Mouse (Mus musculus) kidney, postnatal 0 days (tissue): ENCODE results near the gene Mpig6b. TPM values are rescaled to one million over a fixed set of nuclear protein-coding genes. Genes with fewer than 3 reads are reported as not detected.

ENCODE experiments used
- ATAC-seq: fragments of 200-750 bp; cut with Nextera tagmentation; replicated peaks from 2 replicates; pipeline ENCODE4 v1.8.0; 2017; ENCODE audit warnings: low read depth, moderate number of reproducible peaks, moderate TSS enrichment, moderate library complexity; ENCODE audit not compliant: low FRiP score
- DNase-seq: peaks from one replicate; pipeline ENCODE4 v3.0.0-alpha.2; 2016; ENCODE audit warnings: low spot score
- H3K27ac ChIP-seq: fragments of 300-500 bp; sonication (generic); 2 replicates; pipeline ENCODE4 v1.5.1; 2014; ENCODE audit warnings: mild to moderate bottlenecking
- H3K27me3 ChIP-seq: fragments of 300-500 bp; sonication (generic); 2 replicates; pipeline ENCODE4 v1.6.1; 2014; ENCODE audit warnings: low read length, mixed read lengths; ENCODE audit not compliant: insufficient read depth
- H3K36me3 ChIP-seq: fragments of 300-500 bp; sonication (generic); 2 replicates; pipeline ENCODE4 v1.6.1; 2014; ENCODE audit warnings: low read length, mixed read lengths; ENCODE audit not compliant: insufficient read depth
- H3K4me1 ChIP-seq: fragments of 300-500 bp; sonication (generic); replicated peaks from 2 replicates; pipeline ENCODE4 v1.6.1; 2014; ENCODE audit warnings: antibody characterized with exemption, low read length, mixed read lengths; ENCODE audit not compliant: insufficient read depth
- H3K4me2 ChIP-seq: fragments of 300-500 bp; sonication (generic); 2 replicates; pipeline ENCODE4 v1.6.1; 2014; ENCODE audit warnings: mild to moderate bottlenecking, low read length, moderate library complexity, mixed read lengths
- H3K4me3 ChIP-seq: fragments of 300-500 bp; sonication (generic); replicated peaks from 2 replicates; pipeline ENCODE4 v1.5.1; 2014; ENCODE audit warnings: low read depth, low read length
- H3K9ac ChIP-seq: fragments of 300-500 bp; sonication (generic); 2 replicates; pipeline ENCODE4 v1.6.1; 2014; ENCODE audit warnings: low read depth, low read length
- H3K9me3 ChIP-seq: fragments of 300-500 bp; sonication (generic); replicated peaks from 2 replicates; pipeline ENCODE4 v1.6.1; 2016; ENCODE audit warnings: low read length, inconsistent platforms, mixed read lengths
- CTCF ChIP-seq: IDR thresholded peaks from 2 replicates; pipeline ENCODE4 v1.5.1; 2016; ENCODE audit warnings: antibody characterized with exemption, low read depth, mild to moderate bottlenecking, moderate library complexity
- WGBS: fragments of 180-500 bp; shearing (Covaris S2); extraction: QIAGEN DNeasy Blood & Tissue Kit; methylation state at CpG from one replicate; pipeline ENCODE4 v1.1.7; 2014; 5-methylcytosine and 5-hydroxymethylcytosine counted together
- polyA plus RNA-seq: library from polyadenylated mRNA; unstranded; fragments of >200 nt; fragmentation: Nextera tagmentation; extraction: Ambion mirVana; gene quantifications from 2 replicates; pipeline ENCODE4 v1.2.1, GENCODE M21; 2015

Gene Mpig6b
- polyA plus RNA-seq, 1 experiment from 2014 or later: 0.36 TPM

GRCm38 (mm10) chr17:35026206-35026605 is 39.8 kb downstream of the Mpig6b start:
- Histone ChIP-seq H3K27ac (no peak overlapping the region), H3K4me1 (no peaks in the 10 kb centered on the region), H3K4me3 (no peak overlapping the region), H3K9me3 (no peaks in the 10 kb centered on the region), H3K36me3 (no peaks in the 10 kb centered on the region), H3K27me3 (no peaks in the 10 kb centered on the region), H3K4me2 (no peak overlapping the region), H3K9ac (no peak overlapping the region)
- TF ChIP-seq CTCF: no peak
- no peak for ATAC-seq
- DNase-seq: no peak
- 53% methylated on average over 5 of the region's 5 CpGs for WGBS

- no peaks in the 10 kb centered on the region for H3K4me1 ChIP-seq
- no peaks in the 10 kb centered on the region for H3K9me3 ChIP-seq
- DNase-seq (no peak), ATAC-seq (no peak)
- no peak overlapping the region for H3K4me2 ChIP-seq
- no peak overlapping the region for H3K27ac ChIP-seq
- no peak overlapping the region for H3K9ac ChIP-seq
- no peaks in the 10 kb centered on the region for H3K27me3 ChIP-seq
- no peak overlapping the region for H3K4me3 ChIP-seq
- 54% methylated on average over 7 of the region's 10 CpGs for WGBS
- H3K36me3 ChIP-seq: no peaks in the 10 kb centered on the region
- no peak for TF ChIP-seq CTCF
Measured at GRCm38 (mm10) chr17:35024691-35025488, 41.1 kb downstream of the Mpig6b start.

- DNase-seq: no peak
- H3K27ac ChIP-seq: no peak overlapping the region
- no peaks in the 10 kb centered on the region for H3K36me3 ChIP-seq
- H3K27me3 ChIP-seq: no peaks in the 10 kb centered on the region
- ATAC-seq: no peak
- no peak overlapping the region for H3K4me3 ChIP-seq
- no peak for TF ChIP-seq CTCF
- H3K4me2 ChIP-seq: no peak overlapping the region
- H3K4me1 ChIP-seq: no peaks in the 10 kb centered on the region
- H3K9ac ChIP-seq: no peak overlapping the region
- no peaks in the 10 kb centered on the region for H3K9me3 ChIP-seq
- WGBS: 62% methylated on average over 13 of the region's 13 CpGs
Measured at GRCm38 (mm10) chr17:35024261-35024660, 41.7 kb downstream of the Mpig6b start.

GRCm38 (mm10) chr17:35023756-35024155 is 42.2 kb downstream of the Mpig6b start:
- Histone ChIP-seq H3K9ac (no peak overlapping the region), H3K9me3 (no peaks in the 10 kb centered on the region), H3K27me3 (no peaks in the 10 kb centered on the region), H3K4me1 (no peaks in the 10 kb centered on the region), H3K36me3 (no peaks in the 10 kb centered on the region), H3K4me3 (no peak overlapping the region), H3K27ac (no peak overlapping the region), H3K4me2 (no peak overlapping the region)
- no peak for TF ChIP-seq CTCF
- WGBS: 74% methylated on average over 4 of the region's 4 CpGs
- ATAC-seq (no peak), DNase-seq (no peak)

GRCm38 (mm10) chr17:35023221-35023620 is 42.8 kb downstream of the Mpig6b start:
- TF ChIP-seq CTCF: no peak
- ATAC-seq (no peak), DNase-seq (no peak)
- no peak overlapping the region for H3K27ac ChIP-seq
- no peaks in the 10 kb centered on the region for H3K27me3 ChIP-seq
- H3K4me2 ChIP-seq: no peak overlapping the region
- WGBS: 82% methylated on average over 5 of the region's 5 CpGs
- no peaks in the 10 kb centered on the region for H3K4me1 ChIP-seq
- no peak overlapping the region for H3K4me3 ChIP-seq
- H3K9me3 ChIP-seq: no peaks in the 10 kb centered on the region
- H3K36me3 ChIP-seq: no peaks in the 10 kb centered on the region
- H3K9ac ChIP-seq: no peak overlapping the region

GRCm38 (mm10) chr17:35022541-35023060 is 43.4 kb downstream of the Mpig6b start:
- H3K27me3 ChIP-seq: no peaks in the 10 kb centered on the region
- H3K4me2 ChIP-seq: no peak overlapping the region
- H3K9ac ChIP-seq: no peak overlapping the region
- TF ChIP-seq CTCF: no peak
- no peaks in the 10 kb centered on the region for H3K9me3 ChIP-seq
- no peak overlapping the region for H3K4me3 ChIP-seq
- 0 out of 2 replicates have a peak overlapping the region, but pooled peaks have one; percentile 71 for H3K27ac ChIP-seq
- no peak for ATAC-seq
- 94% methylated on average over 8 of the region's 8 CpGs for WGBS
- H3K36me3 ChIP-seq: no peaks in the 10 kb centered on the region
- DNase-seq: no peak
- H3K4me1 ChIP-seq: no peaks in the 10 kb centered on the region
